Mouse (Mus musculus) cerebellum, adult 2 months (tissue): ENCODE data around the gene Vps13d.

Experiments
- CTCF ChIP-seq: fragments of 200-500 bp; IDR thresholded peaks from 2 replicates; pipeline ENCODE4 v1.5.1; 2011; ENCODE audit warnings: low read depth, mild to moderate bottlenecking, control low read depth, low read length, moderate library complexity, borderline replicate concordance; ENCODE audit not compliant: insufficient read depth
- POLR2A ChIP-seq: fragments of 200-500 bp; IDR thresholded peaks from 2 replicates; pipeline ENCODE4 v1.6.1; 2011; ENCODE audit warnings: low read length, control low read depth, borderline replicate concordance; ENCODE audit not compliant: insufficient read depth

DNA sequence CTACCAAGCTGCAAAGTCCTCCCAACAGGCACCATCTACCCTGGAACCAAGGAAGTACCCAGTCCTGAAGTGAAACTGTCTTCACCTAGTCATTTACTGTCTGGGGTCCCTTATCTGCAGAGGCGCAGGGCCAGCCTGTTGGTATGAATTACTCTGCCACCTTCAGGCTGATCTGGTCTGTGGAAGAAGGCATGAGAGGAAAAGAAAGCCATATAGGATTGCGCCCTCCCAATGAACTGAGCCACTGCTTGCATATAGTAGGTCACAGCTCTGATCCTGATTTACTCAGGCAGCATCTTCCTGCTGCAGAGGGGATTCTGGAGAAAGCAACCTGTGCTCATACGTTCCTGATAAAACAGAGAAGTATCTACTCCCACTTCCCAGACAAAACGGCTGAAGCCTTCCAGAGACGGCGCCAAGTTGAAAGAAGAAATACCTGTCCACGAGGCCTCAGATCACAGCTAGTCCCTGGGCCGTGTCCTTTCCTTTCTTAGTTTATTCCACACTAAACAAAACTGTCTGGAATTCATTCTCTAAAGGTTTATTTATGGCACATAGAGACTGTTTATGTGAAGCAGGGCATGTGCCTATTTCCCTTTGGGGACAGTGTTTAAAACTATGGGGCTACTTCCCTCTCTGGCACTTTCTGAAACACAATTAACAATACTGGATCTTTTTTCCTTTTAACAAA lies 144.1 kb downstream of the Vps13d start:
- TF ChIP-seq POLR2A, result no peak
- TF ChIP-seq CTCF, result no peak
